Mouse (Mus musculus) myocyte (in vitro differentiated cells): ENCODE results near the gene Glrx. TPM values are rescaled to one million over a fixed set of nuclear protein-coding genes. Genes with fewer than 3 reads are reported as not detected.
A peak's percentile ranks its signal among the peaks of the same experiment; 100 is the strongest.

Experiments
- H3K27me3 ChIP-seq: one replicate; pipeline ENCODE4 v1.6.1; 2011; ENCODE audit not compliant: control insufficient read depth, insufficient read depth, insufficient read length
- H3K36me3 ChIP-seq: one replicate; pipeline ENCODE4 v1.6.1; 2011; ENCODE audit not compliant: control insufficient read depth, insufficient read depth
- H3K4me2 ChIP-seq: one replicate; pipeline ENCODE4 v1.6.1; 2011; ENCODE audit warnings: low read depth, control low read depth
- H3K4me3 ChIP-seq: one replicate; pipeline ENCODE4 v1.5.1; 2011; ENCODE audit warnings: mild to moderate bottlenecking, control low read depth, moderate library complexity
- H3K79me2 ChIP-seq: one replicate; pipeline ENCODE4 v1.6.1; 2011; ENCODE audit not compliant: control insufficient read depth, insufficient read depth
- H3ac ChIP-seq: one replicate; pipeline ENCODE4 v1.6.1; 2011; ENCODE audit not compliant: control insufficient read depth, insufficient read length
- CEBPB ChIP-seq: IDR thresholded peaks from 2 replicates; pipeline ENCODE4 v1.6.1; 2011; ENCODE audit warnings: mild to moderate bottlenecking, moderate library complexity; ENCODE audit not compliant: poor library complexity, insufficient read depth, severe bottlenecking
- E2F4 ChIP-seq: IDR thresholded peaks from one replicate; pipeline ENCODE4 v1.6.1; 2011; ENCODE audit warnings: mild to moderate bottlenecking, control low read depth, moderate library complexity; ENCODE audit not compliant: insufficient read depth
- MAX ChIP-seq: IDR thresholded peaks from one replicate; pipeline ENCODE4 v1.6.1; 2011; ENCODE audit warnings: low read depth, mild to moderate bottlenecking, control low read depth
- MYOD1 ChIP-seq, 3 experiments: IDR thresholded peaks; one replicate each; pipeline ENCODE4 v1.6.1; 2011; ENCODE audit warnings: control low read depth in 2 of 3, low read depth in 2 of 3, mild to moderate bottlenecking in 2 of 3, moderate library complexity in 1 of 3; ENCODE audit not compliant: insufficient read length in 2 of 3, control insufficient read depth in 1 of 3
- MYOG ChIP-seq, 3 experiments: IDR thresholded peaks; one replicate each; pipeline ENCODE4 v1.6.1; 2011; ENCODE audit warnings: control low read depth in 2 of 3, low read depth in 2 of 3, mild to moderate bottlenecking in 2 of 3; ENCODE audit not compliant: insufficient read length in 2 of 3, control insufficient read depth in 1 of 3, insufficient read depth in 1 of 3
- POLR2A ChIP-seq: IDR thresholded peaks from one replicate; pipeline ENCODE4 v1.6.1; 2011; ENCODE audit warnings: low read depth, mild to moderate bottlenecking, control low read depth, moderate library complexity; ENCODE audit not compliant: insufficient read length
- POLR2AphosphoS2 ChIP-seq: IDR thresholded peaks from one replicate; pipeline ENCODE4 v1.6.1; 2011; ENCODE audit warnings: low read depth, control low read depth; ENCODE audit not compliant: insufficient read length
- REST ChIP-seq: IDR thresholded peaks from one replicate; pipeline ENCODE4 v1.6.1; 2011; ENCODE audit warnings: mild to moderate bottlenecking, control low read depth, moderate library complexity; ENCODE audit not compliant: insufficient read depth, insufficient read length
- SRF ChIP-seq: IDR thresholded peaks from one replicate; pipeline ENCODE4 v1.6.1; 2011; ENCODE audit warnings: low read depth; ENCODE audit not compliant: control insufficient read depth, insufficient read length
- TCF12 ChIP-seq: IDR thresholded peaks from one replicate; pipeline ENCODE4 v1.6.1; 2011; ENCODE audit warnings: mild to moderate bottlenecking, control low read depth; ENCODE audit not compliant: poor library complexity, insufficient read depth, severe bottlenecking
- TCF3 ChIP-seq: IDR thresholded peaks from one replicate; pipeline ENCODE4 v1.6.1; 2011; ENCODE audit warnings: low read depth, control low read depth; ENCODE audit not compliant: insufficient read length
- USF1 ChIP-seq: IDR thresholded peaks from one replicate; pipeline ENCODE4 v1.6.1; 2011; ENCODE audit warnings: low read depth, mild to moderate bottlenecking, control low read depth, moderate library complexity
- polyA plus RNA-seq: library from polyadenylated mRNA; unstranded; fragments of >200 nt; fragmentation: generic; extraction: Trizol; gene quantifications from one replicate; pipeline ENCODE4 v1.2.1, GENCODE M21; 2012; ENCODE audit warnings: missing spikeins

The Glrx gene
- polyA plus RNA-seq, 1 experiment, result 27.5 TPM

DNA sequence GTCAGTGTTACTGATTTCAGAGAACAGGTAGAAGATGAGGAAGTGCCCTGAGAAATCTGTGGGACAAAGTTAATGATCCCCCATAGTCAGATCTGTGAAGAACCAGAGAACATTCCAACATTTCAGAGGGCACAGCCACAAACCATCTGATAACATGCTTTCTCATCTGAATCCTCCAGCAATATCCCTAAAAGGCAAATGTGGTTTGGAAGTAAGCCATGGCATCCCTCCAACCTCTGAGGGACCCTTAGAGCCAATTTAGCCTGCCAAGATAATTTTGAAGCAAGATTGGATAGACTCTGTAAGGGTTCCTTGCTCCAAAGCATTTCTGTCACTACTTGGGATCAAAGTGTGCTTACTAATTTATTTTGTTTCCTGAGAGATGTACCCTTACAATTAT, 6.2 kb upstream of the Glrx start:
- peak overlapping the region; percentile 24 for H3K4me2 ChIP-seq
- H3ac ChIP-seq, result no peak overlapping the region
- no peaks in the 10 kb centered on the region for H3K27me3 ChIP-seq
- no peaks in the 10 kb centered on the region for H3K36me3 ChIP-seq
- H3K4me3 ChIP-seq, result no peak overlapping the region
- H3K79me2 ChIP-seq, result no peaks in the 10 kb centered on the region
- TF ChIP-seq TCF12, result no peak
- TF ChIP-seq SRF, result peak; percentile 92
- TF ChIP-seq E2F4, result no peak
- no peak for TF ChIP-seq POLR2A
- TF ChIP-seq MYOG (IDR thresholded peaks at IDR 0.05; ENCODE audit: control insufficient read depth in 1 of 3, insufficient read depth in 1 of 3, insufficient read length in 2 of 3, low read depth in 2 of 3), result no peak
- no peak for TF ChIP-seq REST
- TF ChIP-seq CEBPB, result no peak
- no peak for TF ChIP-seq MAX

DNA sequence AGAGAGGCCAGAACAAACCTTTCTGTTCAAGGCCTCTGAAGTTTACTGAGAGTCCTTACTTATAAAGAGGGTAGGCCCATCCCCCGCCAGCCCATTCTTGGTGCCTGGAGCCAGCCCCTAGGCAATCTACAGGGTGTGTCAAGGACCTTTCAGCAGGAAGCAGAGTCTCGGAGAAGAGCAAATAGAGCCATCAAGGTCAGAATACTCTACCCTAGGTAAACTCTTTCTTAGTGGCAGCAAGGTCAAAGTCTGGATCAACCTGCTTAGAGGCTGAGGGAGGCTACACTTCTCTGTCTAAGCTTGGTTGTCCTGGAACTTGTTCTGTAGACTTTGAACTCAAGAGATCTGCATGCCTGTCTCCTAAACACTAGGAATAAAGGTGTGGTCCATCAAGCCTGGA, 4.2 kb upstream of the Glrx start:
- no peak overlapping the region for H3K4me2 ChIP-seq
- no peak for TF ChIP-seq SRF
- no peak for TF ChIP-seq TCF3
- TF ChIP-seq MYOD1 (IDR thresholded peaks at IDR 0.05; ENCODE audit: control insufficient read depth in 1 of 3, insufficient read length in 2 of 3, low read depth in 2 of 3), result no peak
- no peak for TF ChIP-seq USF1
- no peak for TF ChIP-seq POLR2A
- no peak for TF ChIP-seq REST
- no peak for TF ChIP-seq MYOG (IDR thresholded peaks at IDR 0.05; ENCODE audit: control insufficient read depth in 1 of 3, insufficient read depth in 1 of 3, insufficient read length in 2 of 3, low read depth in 2 of 3)
- no peak for TF ChIP-seq CEBPB
- TF ChIP-seq MAX, result no peak
- no peak for TF ChIP-seq TCF12
- no peak for TF ChIP-seq POLR2AphosphoS2
- no peak for TF ChIP-seq E2F4
- no peak overlapping the region for H3ac ChIP-seq
- no peaks in the 10 kb centered on the region for H3K36me3 ChIP-seq
- H3K27me3 ChIP-seq, result no peaks in the 10 kb centered on the region
- no peak overlapping the region for H3K4me3 ChIP-seq
- H3K79me2 ChIP-seq, result peaks cover 2% of the 10 kb centered on the region

DNA sequence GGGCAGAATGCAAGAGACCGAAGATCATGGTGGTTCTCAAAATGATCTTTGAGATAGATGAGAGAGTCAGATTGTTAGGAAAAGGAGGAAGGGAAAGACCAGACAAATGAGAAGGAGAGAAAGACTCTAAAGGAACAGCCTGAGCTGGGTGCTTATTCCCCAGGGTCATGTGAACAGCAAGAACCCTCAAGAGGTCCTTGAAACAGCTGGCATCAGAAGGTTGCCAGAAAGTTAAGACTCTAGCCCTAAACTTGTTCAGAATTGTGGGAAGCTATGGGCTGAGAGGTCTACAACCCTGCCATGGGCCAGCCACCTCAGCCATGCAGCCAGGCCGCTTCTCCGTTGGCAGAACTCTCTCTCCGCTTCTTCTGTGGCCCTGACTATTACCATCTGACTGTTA, 1.2 kb upstream of the Glrx start:
- H3ac ChIP-seq, result no peak overlapping the region
- H3K36me3 ChIP-seq, result no peaks in the 10 kb centered on the region
- no peak overlapping the region for H3K4me3 ChIP-seq
- TF ChIP-seq E2F4 (no peak), USF1 (no peak)
- H3K79me2 ChIP-seq, result peaks cover 20% of the 10 kb centered on the region
- no peaks in the 10 kb centered on the region for H3K27me3 ChIP-seq
- H3K4me2 ChIP-seq, result no peak overlapping the region

DNA sequence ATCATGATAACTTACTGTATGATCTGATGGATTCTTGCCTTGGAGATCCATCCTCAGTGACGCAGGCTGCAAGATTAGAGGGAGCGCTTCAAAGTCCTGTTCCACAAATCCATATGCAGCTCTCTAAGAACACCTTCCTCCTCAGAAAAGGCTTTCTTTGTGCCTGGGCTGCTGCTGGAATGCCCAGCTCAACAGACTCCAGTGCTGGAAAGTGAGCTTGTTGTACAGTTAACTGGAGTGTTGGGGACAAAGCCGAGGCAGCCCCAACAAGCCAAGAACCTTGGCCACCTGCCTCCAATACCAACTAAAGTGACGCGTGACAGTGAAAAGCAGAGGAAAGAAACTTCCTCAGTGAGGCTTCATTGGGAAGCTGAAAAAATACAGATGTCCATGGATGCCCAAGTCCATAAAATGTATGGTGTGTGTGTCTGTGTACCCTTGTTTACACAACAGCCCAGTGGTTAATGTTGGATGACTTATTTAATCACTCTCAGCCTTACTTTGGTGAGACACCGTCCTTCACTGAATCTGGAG, 1.2 kb downstream of the Glrx start:
- Histone ChIP-seq H3ac (no peak overlapping the region), H3K36me3 (no peaks in the 10 kb centered on the region), H3K4me3 (peak overlapping the region; percentile 77), H3K27me3 (no peaks in the 10 kb centered on the region), H3K4me2 (peak overlapping the region; percentile 96), H3K79me2 (peaks cover 20% of the 10 kb centered on the region)
- no peak for TF ChIP-seq MYOD1 (IDR thresholded peaks at IDR 0.05; ENCODE audit: control insufficient read depth in 1 of 3, insufficient read length in 2 of 3, low read depth in 2 of 3)
- no peak for TF ChIP-seq TCF3
- no peak for TF ChIP-seq POLR2AphosphoS2
- no peak for TF ChIP-seq USF1
- TF ChIP-seq MYOG (IDR thresholded peaks at IDR 0.05; ENCODE audit: control insufficient read depth in 1 of 3, insufficient read depth in 1 of 3, insufficient read length in 2 of 3, low read depth in 2 of 3), result no peak
- TF ChIP-seq CEBPB, result no peak
- no peak for TF ChIP-seq POLR2A
- TF ChIP-seq SRF, result no peak
- no peak for TF ChIP-seq REST
- TF ChIP-seq E2F4, result no peak
- TF ChIP-seq MAX, result no peak
- TF ChIP-seq TCF12, result no peak

DNA sequence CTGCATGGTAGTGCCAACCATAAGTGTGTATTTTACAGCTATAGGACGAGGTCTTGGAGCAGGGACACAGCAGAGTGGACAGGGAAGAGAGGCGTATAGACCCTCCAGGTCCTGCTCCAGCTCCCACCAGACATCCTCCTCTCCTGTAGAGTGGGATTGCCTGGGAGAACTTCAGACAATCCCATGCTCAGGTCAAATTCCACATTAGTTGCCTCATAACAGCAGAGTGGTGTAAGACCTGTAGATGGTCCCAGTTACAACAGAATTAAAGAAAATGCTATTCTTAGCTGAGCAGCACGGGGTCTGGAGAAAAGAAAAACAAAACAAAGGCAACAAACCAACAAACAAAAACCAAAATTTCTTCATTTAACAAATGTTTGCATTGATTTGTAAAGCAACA, 2.3 kb downstream of the Glrx start:
- Histone ChIP-seq H3K79me2 (peaks cover 20% of the 10 kb centered on the region), H3K36me3 (no peaks in the 10 kb centered on the region), H3K4me3 (no peak overlapping the region), H3ac (no peak overlapping the region), H3K27me3 (no peaks in the 10 kb centered on the region), H3K4me2 (peak overlapping the region; percentile 55)
- TF ChIP-seq MYOD1 (IDR thresholded peaks at IDR 0.05; ENCODE audit: control insufficient read depth in 1 of 3, insufficient read length in 2 of 3, low read depth in 2 of 3) (no peak), MAX (no peak), TCF12 (no peak), MYOG (IDR thresholded peaks at IDR 0.05; ENCODE audit: control insufficient read depth in 1 of 3, insufficient read depth in 1 of 3, insufficient read length in 2 of 3, low read depth in 2 of 3) (no peak), USF1 (no peak), POLR2A (no peak), CEBPB (no peak), E2F4 (no peak), SRF (no peak), REST (no peak), POLR2AphosphoS2 (no peak), TCF3 (no peak)
